In genomic region chr6:52586564-52586963, GRCm38 (mm10) we compare ENCODE assay signal across 24 mouse cellular contexts. TPM values are rescaled to one million over a fixed set of nuclear protein-coding genes. Genes with fewer than 3 reads are reported as not detected.
DNase-seq lines count a peak whose midpoint lies in the region; ATAC-seq and TF ChIP-seq lines count a peak whose summit lies in the region.
"Had no signal": no experiment of that assay in that cellular context is flagged by ENCODE, and none has a peak within 500 bp of the region (broad histone marks: within the 10 kb centered on the region; RNA-seq: fewer than 3 reads in every experiment).

No protein-coding gene starts in this region.

- ATAC-seq in midbrain, embryonic 11.5 days (ENCODE audit: low FRiP score) = no peak
- ATAC-seq in midbrain, embryonic 13.5 days = no peak
- ATAC-seq: forebrain, embryonic 15.5 days; forebrain, postnatal 0 days had no signal

- no peak overlapping the region for H3K27ac ChIP-seq in midbrain, embryonic 11.5 days (ENCODE audit: low read depth, low read length)
- no peak overlapping the region for H3K27ac ChIP-seq in midbrain, embryonic 13.5 days
- H3K27ac ChIP-seq: embryonic facial prominence, embryonic 13.5 days; embryonic facial prominence, embryonic 15.5 days; forebrain, embryonic 10.5 days; forebrain, embryonic 12.5 days; forebrain, embryonic 15.5 days had no signal

- no peaks in the 10 kb centered on the region for H3K79me3 ChIP-seq in C2C12 (ENCODE audit: low read depth)

- DNase-seq in midbrain, embryonic 11.5 days (ENCODE audit: low spot score, missing footprints) = peak; percentile 66
- DNase-seq in 3T3-L1 (ENCODE audit: low read depth, low spot score) = peak; percentile 78
- peak; percentile 30 for DNase-seq in NIH3T3 (ENCODE audit: low read depth)
- no peak for DNase-seq in cerebellum, adult 9-11 months
- no peak for DNase-seq in yolk sac, embryonic 10.5 days (ENCODE audit: low spot score)
- no peak for DNase-seq in left cerebral cortex, adult 18-20 months (ENCODE audit: low spot score in 2 of 2)
- DNase-seq: adrenal gland, adult 2 months; adrenal gland, postnatal 25 days; B cell, adult 2 months; cerebellum, adult 11 months; cerebellum, adult 18-20 months; cerebellum, adult 8-10 months; cerebellum, postnatal 10 days; cerebellum, postnatal 25 days; embryo, embryonic 11 days; forebrain, postnatal 0 days had no signal

- H3K79me2 ChIP-seq in C2C12 (ENCODE audit: control insufficient read depth, insufficient read depth) = no peaks in the 10 kb centered on the region

- H3K4me2 ChIP-seq in midbrain, embryonic 11.5 days = no peak overlapping the region
- H3K4me2 ChIP-seq in midbrain, embryonic 13.5 days (replicated peaks) = no peak overlapping the region
- H3K4me2 ChIP-seq: embryonic facial prominence, embryonic 13.5 days; embryonic facial prominence, embryonic 15.5 days; forebrain, embryonic 12.5 days; forebrain, embryonic 15.5 days had no signal

- H3ac ChIP-seq in C2C12 (ENCODE audit: control insufficient read depth, insufficient read length, low read depth) = no peak overlapping the region

- H3K9ac ChIP-seq in midbrain, embryonic 11.5 days (ENCODE audit: low read length) = no peak overlapping the region
- H3K9ac ChIP-seq in midbrain, embryonic 13.5 days (replicated peaks) = no peak overlapping the region
- H3K9ac ChIP-seq: embryonic facial prominence, embryonic 13.5 days; embryonic facial prominence, embryonic 15.5 days; forebrain, embryonic 12.5 days; forebrain, embryonic 15.5 days; forebrain, postnatal 0 days had no signal

- peaks cover 10% of the 10 kb centered on the region for H3K4me1 ChIP-seq in midbrain, embryonic 11.5 days (ENCODE audit: control insufficient read depth, insufficient read depth, low read length)
- peaks cover 12% of the 10 kb centered on the region for H3K4me1 ChIP-seq in midbrain, embryonic 13.5 days (replicated peaks)
- H3K4me1 ChIP-seq: embryonic facial prominence, embryonic 13.5 days had no signal

- TF ChIP-seq CTCF in C2C12 (IDR thresholded peaks at IDR 0.05; ENCODE audit: control insufficient read depth, insufficient read depth, insufficient read length) = no peak

- no peaks in the 10 kb centered on the region for H3K27me3 ChIP-seq in midbrain, embryonic 11.5 days (ENCODE audit: control insufficient read depth, insufficient read depth, low read length)
- no peaks in the 10 kb centered on the region for H3K27me3 ChIP-seq in midbrain, embryonic 13.5 days
- H3K27me3 ChIP-seq in C2C12 (ENCODE audit: control insufficient read depth, insufficient read depth, insufficient read length) = no peaks in the 10 kb centered on the region
- H3K27me3 ChIP-seq: embryonic facial prominence, embryonic 13.5 days; embryonic facial prominence, embryonic 15.5 days; forebrain, embryonic 12.5 days; forebrain, embryonic 15.5 days had no signal

- H3K4me3 ChIP-seq in midbrain, embryonic 11.5 days (ENCODE audit: low read depth, low read length) = no peak overlapping the region
- no peak overlapping the region for H3K4me3 ChIP-seq in midbrain, embryonic 13.5 days (replicated peaks)
- no peak overlapping the region for H3K4me3 ChIP-seq in C2C12 (ENCODE audit: insufficient read depth, poor library complexity, severe bottlenecking)
- H3K4me3 ChIP-seq: embryonic facial prominence, embryonic 13.5 days; embryonic facial prominence, embryonic 15.5 days; erythroblast, embryonic 14.5 days; forebrain, embryonic 10.5 days; forebrain, embryonic 12.5 days; forebrain, embryonic 15.5 days had no signal

- H3K36me3 ChIP-seq in midbrain, embryonic 11.5 days (ENCODE audit: control insufficient read depth, insufficient read depth, low read length) = no peaks in the 10 kb centered on the region
- H3K36me3 ChIP-seq in midbrain, embryonic 13.5 days = 0 out of 2 replicates have a peak, but pooled peaks cover 6% of the 10 kb centered on the region
- no peaks in the 10 kb centered on the region for H3K36me3 ChIP-seq in C2C12 (ENCODE audit: control insufficient read depth, insufficient read depth)
- H3K36me3 ChIP-seq: forebrain, embryonic 12.5 days; forebrain, embryonic 15.5 days had no signal

- no peaks in the 10 kb centered on the region for H3K9me3 ChIP-seq in midbrain, embryonic 11.5 days (ENCODE audit: control insufficient read depth, low read length)
- no peaks in the 10 kb centered on the region for H3K9me3 ChIP-seq in midbrain, embryonic 13.5 days
- H3K9me3 ChIP-seq: embryonic facial prominence, embryonic 13.5 days; embryonic facial prominence, embryonic 15.5 days; forebrain, embryonic 10.5 days; forebrain, embryonic 12.5 days; forebrain, embryonic 15.5 days had no signal

TF ChIP-seq in C2C12, 6 proteins besides CTCF, POLR2A, EP300 and RAD21:
- peak; percentile 55 for TF ChIP-seq FOSL1 (IDR thresholded peaks at IDR 0.05; ENCODE audit: insufficient read depth, low read length, poor library complexity, severe bottlenecking)
- no peak for TF ChIP-seq CEBPB (IDR thresholded peaks at IDR 0.05; ENCODE audit: low read depth)

RNA-seq across cellular contexts. Expression of gene Hibadh, which starts 53.6 kb away (rescaled TPM):
- 49.3 and 55.4 TPM in 2 replicates for polyA plus RNA-seq in midbrain, embryonic 11.5 days (2014; fragmentation: Nextera tagmentation; extraction: Ambion mirVana)
- polyA plus RNA-seq in midbrain, embryonic 13.5 days (2015; fragmentation: Nextera tagmentation; extraction: Ambion mirVana) = 54.1 and 55.0 TPM in 2 replicates
- 26.6 TPM for polyA plus RNA-seq in C2C12 (2012; fragmentation: generic; extraction: Trizol)
- total RNA-seq in left cerebral cortex, adult 18-20 months (2021) = 10 to 100 TPM; 47.0 to 48.1 TPM

Comparison
In these comparisons a context has a peak if more than half of its experiments do, and no peak if none do; other contexts are left out.
1. DNase-seq: peak in midbrain, embryonic 11.5 days (single experiment), 3T3-L1 (single experiment) and NIH3T3 (single experiment); none in cerebellum, adult 9-11 months (single experiment), yolk sac, embryonic 10.5 days (single experiment) and left cerebral cortex, adult 18-20 months (0 of 2).